Mouse (Mus musculus) liver, postnatal 0 days (tissue): ENCODE data around the gene Get4.

Experiments
- CTCF ChIP-seq: sonication (generic); IDR thresholded peaks from 2 replicates; pipeline ENCODE4 v1.5.1; 2016; ENCODE audit warnings: antibody characterized with exemption, low read depth
- EP300 ChIP-seq: IDR thresholded peaks from 2 replicates; pipeline ENCODE4 v1.6.1; 2016; ENCODE audit warnings: antibody characterized with exemption, low read depth, mild to moderate bottlenecking

DNA sequence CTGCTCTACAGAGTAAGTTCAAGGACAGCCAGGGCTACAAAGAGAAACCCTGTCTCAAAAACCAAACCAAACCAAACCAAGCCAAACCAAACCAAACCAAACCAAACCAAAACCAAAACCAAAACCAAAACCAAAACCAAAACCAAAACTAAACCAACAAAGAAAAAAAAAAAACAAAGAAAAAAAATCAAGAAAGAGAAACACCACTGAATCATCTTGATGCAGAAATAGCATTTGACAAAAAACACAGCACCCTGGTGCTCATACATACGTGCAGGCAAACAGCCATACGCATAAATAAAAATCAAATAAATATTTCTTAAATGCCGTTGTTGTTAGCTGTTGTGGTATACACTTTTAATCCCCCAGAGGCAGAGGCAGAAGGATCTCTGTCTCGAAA is 58.4 kb downstream of the Get4 start:
- TF ChIP-seq CTCF, result no peak
- no peak for TF ChIP-seq EP300
